In genomic region chr1:67020637-67021161, GRCm38 (mm10) we compare ENCODE assay signal across 21 mouse cellular contexts. TPM values are rescaled to one million over a fixed set of nuclear protein-coding genes. Genes with fewer than 3 reads are reported as not detected.
A peak's percentile ranks its signal among the peaks of the same experiment; 100 is the strongest.
DNase-seq lines count a peak whose midpoint lies in the region; ATAC-seq lines count a peak whose summit lies in the region.
"Had no signal": no experiment of that assay in that cellular context is flagged by ENCODE, and none has a peak within 500 bp of the region (broad histone marks: within the 10 kb centered on the region; RNA-seq: fewer than 3 reads in every experiment).

No protein-coding gene starts in this region.

- H3K27ac ChIP-seq in hindbrain, embryonic 11.5 days (ENCODE audit: low read depth, low read length), result no peak overlapping the region
- no peak overlapping the region for H3K27ac ChIP-seq in hindbrain, embryonic 14.5 days
- 0 out of 2 replicates have a peak overlapping the region, but pooled peaks have one; percentile 6 for H3K27ac ChIP-seq in lung, embryonic 15.5 days
- H3K27ac ChIP-seq: embryonic facial prominence, embryonic 12.5 days; forebrain, embryonic 15.5 days; heart, embryonic 13.5 days; hindbrain, embryonic 12.5 days; hindbrain, postnatal 0 days had no signal

- H3K9me3 ChIP-seq in hindbrain, embryonic 11.5 days (ENCODE audit: control insufficient read depth, low read length), result no peaks in the 10 kb centered on the region
- no peaks in the 10 kb centered on the region for H3K9me3 ChIP-seq in hindbrain, embryonic 14.5 days (ENCODE audit: control insufficient read depth, low read length)
- H3K9me3 ChIP-seq in lung, embryonic 15.5 days, result no peaks in the 10 kb centered on the region
- H3K9me3 ChIP-seq: embryonic facial prominence, embryonic 12.5 days; forebrain, embryonic 15.5 days; G1E; heart, embryonic 13.5 days; hindbrain, embryonic 12.5 days had no signal

- H3K36me3 ChIP-seq in hindbrain, embryonic 11.5 days (ENCODE audit: control insufficient read depth, insufficient read depth, low read length), result no peaks in the 10 kb centered on the region
- peaks cover 62% of the 10 kb centered on the region for H3K36me3 ChIP-seq in hindbrain, embryonic 14.5 days (replicated peaks; ENCODE audit: control insufficient read depth, insufficient read depth)
- peaks cover 20% of the 10 kb centered on the region; the same call in 1 of the 2 replicates for H3K36me3 ChIP-seq in lung, embryonic 15.5 days

- 84% methylated on average over 13 of the region's 13 CpGs for WGBS in hindbrain, embryonic 11.5 days
- 78% methylated on average over 13 of the region's 13 CpGs for WGBS in hindbrain, embryonic 14.5 days
- WGBS in lung, embryonic 15.5 days, result 58% methylated on average over 13 of the region's 13 CpGs

- ATAC-seq in hindbrain, embryonic 11.5 days (ENCODE audit: low FRiP score), result no peak
- no peak for ATAC-seq in hindbrain, embryonic 14.5 days (ENCODE audit: low FRiP score)
- ATAC-seq in lung, embryonic 15.5 days (ENCODE audit: borderline replicate concordance, extremely low read depth, low FRiP score, low TSS enrichment), result 0 out of 2 replicates have a peak, but pooled peaks have one; percentile 23
- ATAC-seq: forebrain, embryonic 15.5 days; hindbrain, postnatal 0 days had no signal

- no peaks in the 10 kb centered on the region for H3K27me3 ChIP-seq in hindbrain, embryonic 11.5 days (ENCODE audit: control insufficient read depth, insufficient read depth, low read length)
- no peaks in the 10 kb centered on the region for H3K27me3 ChIP-seq in hindbrain, embryonic 14.5 days (ENCODE audit: control insufficient read depth, insufficient read depth, low read length)
- H3K27me3 ChIP-seq in lung, embryonic 15.5 days, result no peaks in the 10 kb centered on the region
- H3K27me3 ChIP-seq: embryonic facial prominence, embryonic 12.5 days; forebrain, embryonic 15.5 days; heart, embryonic 13.5 days; hindbrain, embryonic 12.5 days had no signal

- DNase-seq in hindbrain, embryonic 11.5 days (ENCODE audit: low spot score), result peak; percentile 17
- DNase-seq in hindbrain, embryonic 14.5 days (ENCODE audit: low spot score), result no peak
- DNase-seq in lung, postnatal 4 days, result no peak
- DNase-seq in ES-CJ7 (ENCODE audit: low read depth, low spot score) (peak; percentile 5), R1 (ENCODE audit: low read depth, low spot score) (peak; percentile 23)
- DNase-seq in spleen, postnatal 14 days (ENCODE audit: low spot score in 2 of 2), result no peak
- no peak for DNase-seq in urinary bladder, postnatal 36 days (ENCODE audit: low spot score in 2 of 2)
- DNase-seq: adrenal gland, adult 2 months; adrenal gland, postnatal 25 days; cerebellum, adult 11 months; cerebellum, adult 9-10 months; cerebellum, postnatal 25 days; gastrocnemius, postnatal 14 days; heart, postnatal 36 days had no signal

- no peak overlapping the region for H3K9ac ChIP-seq in hindbrain, embryonic 11.5 days (ENCODE audit: low read depth, low read length)
- no peak overlapping the region for H3K9ac ChIP-seq in hindbrain, embryonic 14.5 days
- H3K9ac ChIP-seq in lung, embryonic 15.5 days, result no peak overlapping the region
- H3K9ac ChIP-seq: embryonic facial prominence, embryonic 12.5 days; forebrain, embryonic 15.5 days; heart, embryonic 13.5 days; hindbrain, embryonic 12.5 days had no signal

- no peak overlapping the region for H3K4me3 ChIP-seq in hindbrain, embryonic 11.5 days (ENCODE audit: low read depth, low read length)
- no peak overlapping the region for H3K4me3 ChIP-seq in hindbrain, embryonic 14.5 days (replicated peaks; ENCODE audit: low read length)
- H3K4me3 ChIP-seq in lung, embryonic 15.5 days, result no peak overlapping the region
- H3K4me3 ChIP-seq: embryonic facial prominence, embryonic 12.5 days; forebrain, embryonic 15.5 days; heart, embryonic 13.5 days; hindbrain, embryonic 12.5 days had no signal

- H3K4me1 ChIP-seq in hindbrain, embryonic 11.5 days (replicated peaks; ENCODE audit: control insufficient read depth, insufficient read depth, low read length), result no peaks in the 10 kb centered on the region
- no peaks in the 10 kb centered on the region for H3K4me1 ChIP-seq in hindbrain, embryonic 14.5 days (replicated peaks; ENCODE audit: control insufficient read depth, insufficient read depth, low read length)
- H3K4me1 ChIP-seq in lung, embryonic 15.5 days, result 0 out of 2 replicates have a peak, but pooled peaks cover 4% of the 10 kb centered on the region
- H3K4me1 ChIP-seq: embryonic facial prominence, embryonic 12.5 days; forebrain, embryonic 15.5 days; heart, embryonic 13.5 days; hindbrain, embryonic 12.5 days had no signal

- H3K4me2 ChIP-seq in hindbrain, embryonic 11.5 days (replicated peaks; ENCODE audit: low read depth, low read length), result no peak overlapping the region
- H3K4me2 ChIP-seq in hindbrain, embryonic 14.5 days (replicated peaks), result no peak overlapping the region
- H3K4me2 ChIP-seq in lung, embryonic 15.5 days, result no peak overlapping the region
- H3K4me2 ChIP-seq: embryonic facial prominence, embryonic 12.5 days; forebrain, embryonic 15.5 days; heart, embryonic 13.5 days; hindbrain, embryonic 12.5 days had no signal

RNA-seq across cellular contexts. Expression of gene Lancl1, which starts 18.0 kb away (rescaled TPM):
- 99.4 and 111 TPM in 2 replicates for polyA plus RNA-seq in hindbrain, embryonic 11.5 days (2014; fragmentation: Nextera tagmentation; extraction: Ambion mirVana)
- polyA plus RNA-seq in hindbrain, embryonic 14.5 days (2014; fragmentation: Nextera tagmentation; extraction: Ambion mirVana), result 196 and 197 TPM in 2 replicates
- polyA plus RNA-seq in lung, embryonic 15.5 days (2015; fragmentation: Nextera tagmentation; extraction: Ambion mirVana), result 92.1 and 102 TPM in 2 replicates

Comparison
In these comparisons a context has a peak if more than half of its experiments do, and no peak if none do; other contexts are left out.
1. DNase-seq: peak in hindbrain, embryonic 11.5 days (single experiment), ES-CJ7 (single experiment) and R1 (single experiment); none in hindbrain, embryonic 14.5 days (single experiment), lung, postnatal 4 days (0 of 2), spleen, postnatal 14 days (0 of 2) and urinary bladder, postnatal 36 days (0 of 2).